In the genomic region with DNA sequence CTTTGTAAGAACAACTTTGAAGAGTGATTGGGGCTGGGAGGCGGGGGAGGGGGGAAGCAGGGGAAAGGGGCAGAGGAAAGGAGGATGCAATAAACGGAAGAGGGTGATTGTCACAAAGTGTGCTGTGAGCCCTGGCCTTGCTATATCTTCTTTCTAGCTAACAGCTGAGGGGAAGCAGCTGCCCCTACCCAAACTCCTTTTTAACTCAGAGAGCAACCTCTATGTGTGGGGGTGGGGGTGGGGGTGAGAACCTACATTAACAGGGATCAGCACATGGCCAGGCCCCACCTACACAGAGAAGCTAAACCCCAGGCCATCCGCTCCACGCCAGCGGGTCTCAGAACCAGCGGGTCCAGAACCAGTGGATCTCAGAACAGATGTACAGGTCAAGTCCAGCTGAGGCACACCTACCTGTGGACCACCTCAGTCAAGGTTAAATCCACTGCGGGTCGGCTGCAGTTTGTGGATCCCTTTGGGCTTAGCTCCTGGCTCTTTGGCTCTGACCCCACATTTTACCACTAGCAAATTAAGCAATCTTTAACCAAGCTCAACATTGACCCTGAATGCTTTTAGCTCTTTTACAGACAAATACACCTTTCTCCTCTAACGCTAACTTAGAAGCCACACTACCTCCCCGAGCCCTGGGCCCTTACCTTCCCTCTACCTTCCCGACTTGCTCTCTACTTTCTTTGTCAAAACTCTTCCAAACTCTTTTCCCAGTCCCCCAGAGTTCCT, we compare ENCODE assay signal across 21 mouse cellular contexts. TPM values are rescaled to one million over a fixed set of nuclear protein-coding genes. Genes with fewer than 3 reads are reported as not detected.
A peak's percentile ranks its signal among the peaks of the same experiment; 100 is the strongest.
DNase-seq lines count a peak whose midpoint lies in the region; ATAC-seq and TF ChIP-seq lines count a peak whose summit lies in the region.
"Had no signal": no experiment of that assay in that cellular context is flagged by ENCODE, and none has a peak within 500 bp of the region (broad histone marks: within the 10 kb centered on the region; RNA-seq: fewer than 3 reads in every experiment).

No protein-coding gene starts in this region.

- TF ChIP-seq CTCF in liver, adult 2 months (IDR thresholded peaks at IDR 0.05; ENCODE audit: low read depth, low read length), result no peak

- no peaks in the 10 kb centered on the region; the same call in 1 of the 2 replicates for H3K79me2 ChIP-seq in liver, adult 2 months (ENCODE audit: control insufficient read depth, insufficient read depth, low read length)

- no peaks in the 10 kb centered on the region for H3K27me3 ChIP-seq in hindbrain, embryonic 10.5 days (ENCODE audit: insufficient read depth, poor library complexity, severe bottlenecking)
- H3K27me3 ChIP-seq in hindbrain, embryonic 12.5 days, result no peaks in the 10 kb centered on the region
- H3K27me3 ChIP-seq in liver, adult 2 months (ENCODE audit: control insufficient read depth, insufficient read depth, low read length), result no peaks in the 10 kb centered on the region
- no peaks in the 10 kb centered on the region for H3K27me3 ChIP-seq in liver, embryonic 11.5 days (replicated peaks; ENCODE audit: control insufficient read depth, insufficient read depth, low read length)
- no peaks in the 10 kb centered on the region for H3K27me3 ChIP-seq in limb, embryonic 13.5 days
- H3K27me3 ChIP-seq: heart, embryonic 12.5 days; midbrain, embryonic 15.5 days had no signal

- ATAC-seq in hindbrain, embryonic 12.5 days (ENCODE audit: low FRiP score), result no peak
- ATAC-seq in liver, embryonic 11.5 days (replicated peaks; ENCODE audit: low FRiP score), result no peak
- ATAC-seq in limb, embryonic 13.5 days (ENCODE audit: low FRiP score, low read depth), result peak; percentile 70
- ATAC-seq: forebrain, embryonic 14.5 days; hindbrain, embryonic 16.5 days; intestine, embryonic 16.5 days; midbrain, embryonic 15.5 days had no signal

- H3K27ac ChIP-seq in hindbrain, embryonic 10.5 days, result 0 out of 2 replicates have a peak overlapping the region, but pooled peaks have one; percentile 9
- H3K27ac ChIP-seq in hindbrain, embryonic 12.5 days, result no peak overlapping the region
- H3K27ac ChIP-seq in liver, adult 2 months (replicated peaks; ENCODE audit: insufficient read depth, low read depth, low read length), result peak overlapping the region; percentile 11; the same call in 1 of the 2 replicates
- H3K27ac ChIP-seq in liver, embryonic 11.5 days (ENCODE audit: low read depth, low read length), result no peak overlapping the region
- H3K27ac ChIP-seq in brown adipose tissue, adult 24 weeks (replicated peaks; ENCODE audit: low read depth, low read length), result peak overlapping the region; percentile 65; the same call in 1 of the 2 replicates
- H3K27ac ChIP-seq in limb, embryonic 13.5 days, result no peak overlapping the region
- H3K27ac ChIP-seq: liver, embryonic 14.5 days; midbrain, embryonic 15.5 days had no signal

- H3K4me3 ChIP-seq in hindbrain, embryonic 10.5 days, result no peak overlapping the region
- no peak overlapping the region for H3K4me3 ChIP-seq in hindbrain, embryonic 12.5 days
- H3K4me3 ChIP-seq in liver, adult 2 months (ENCODE audit: insufficient read depth, low read depth, low read length), result no peak overlapping the region
- no peak overlapping the region for H3K4me3 ChIP-seq in liver, embryonic 11.5 days (ENCODE audit: low read depth, low read length)
- no peak overlapping the region for H3K4me3 ChIP-seq in brown adipose tissue, adult 24 weeks (ENCODE audit: insufficient read depth, low read depth, low read length)
- H3K4me3 ChIP-seq in limb, embryonic 13.5 days, result no peak overlapping the region
- H3K4me3 ChIP-seq: erythroblast, embryonic 14.5 days; heart, embryonic 12.5 days; megakaryocyte, embryonic 14.5 days; midbrain, embryonic 15.5 days had no signal

- H3K36me3 ChIP-seq in hindbrain, embryonic 10.5 days, result peaks cover 32% of the 10 kb centered on the region
- H3K36me3 ChIP-seq in hindbrain, embryonic 12.5 days, result peaks cover 5% of the 10 kb centered on the region; the same call in 1 of the 2 replicates
- peaks cover 30% of the 10 kb centered on the region for H3K36me3 ChIP-seq in liver, adult 2 months (ENCODE audit: control insufficient read depth, insufficient read depth, low read length)
- H3K36me3 ChIP-seq in liver, embryonic 11.5 days (ENCODE audit: control insufficient read depth, insufficient read depth, low read length), result peaks cover 12% of the 10 kb centered on the region
- peaks cover 52% of the 10 kb centered on the region for H3K36me3 ChIP-seq in limb, embryonic 13.5 days
- H3K36me3 ChIP-seq: midbrain, embryonic 15.5 days had no signal

- no peak for TF ChIP-seq POLR2A in liver, adult 2 months (IDR thresholded peaks at IDR 0.05; ENCODE audit: extremely low read depth, insufficient read depth, low read length)

- H3K9ac ChIP-seq in hindbrain, embryonic 12.5 days, result no peak overlapping the region
- no peak overlapping the region for H3K9ac ChIP-seq in liver, adult 2 months (ENCODE audit: low read depth, low read length)
- no peak overlapping the region for H3K9ac ChIP-seq in liver, embryonic 11.5 days (ENCODE audit: low read depth, low read length)
- H3K9ac ChIP-seq in limb, embryonic 13.5 days, result no peak overlapping the region
- H3K9ac ChIP-seq: heart, embryonic 12.5 days; liver, embryonic 14.5 days; midbrain, embryonic 15.5 days had no signal

- DNase-seq in hindbrain, embryonic 10.5 days (ENCODE audit: low spot score), result no peak
- DNase-seq in liver, adult 2 months (ENCODE audit: extremely low read depth, low read depth, low spot score), result peak; percentile 58
- DNase-seq in liver, embryonic 11.5 days (ENCODE audit: low spot score), result no peak
- DNase-seq in adrenal gland, postnatal 4 days (ENCODE audit: low spot score in 2 of 2), result no peak
- no peak for DNase-seq in embryo, embryonic 10.5 days (ENCODE audit: low spot score)
- DNase-seq: B cell, adult 2 months; cerebellum, postnatal 10 days; heart, postnatal 14 days; right cerebral cortex, postnatal 25 days; thymus, postnatal 36 days had no signal

- WGBS in hindbrain, embryonic 10.5 days, result 85% methylated on average over 11 of the region's 11 CpGs
- 88% methylated on average over 11 of the region's 11 CpGs for WGBS in hindbrain, embryonic 12.5 days
- WGBS in liver, adult 2 months, result 52% methylated on average over 11 of the region's 11 CpGs
- WGBS in liver, embryonic 11.5 days, result 74% methylated on average over 11 of the region's 11 CpGs
- 76% methylated on average over 11 of the region's 11 CpGs for WGBS in limb, embryonic 13.5 days

- H3K9me3 ChIP-seq in hindbrain, embryonic 10.5 days, result no peaks in the 10 kb centered on the region
- H3K9me3 ChIP-seq in hindbrain, embryonic 12.5 days (replicated peaks), result no peaks in the 10 kb centered on the region
- no peaks in the 10 kb centered on the region for H3K9me3 ChIP-seq in liver, embryonic 11.5 days (ENCODE audit: control insufficient read depth, low read length)
- no peaks in the 10 kb centered on the region for H3K9me3 ChIP-seq in limb, embryonic 13.5 days
- H3K9me3 ChIP-seq: heart, embryonic 12.5 days; megakaryocyte, embryonic 14.5 days; midbrain, embryonic 15.5 days had no signal

- H3K4me1 ChIP-seq in hindbrain, embryonic 10.5 days (replicated peaks), result peaks cover 24% of the 10 kb centered on the region
- H3K4me1 ChIP-seq in hindbrain, embryonic 12.5 days, result peaks cover 7% of the 10 kb centered on the region
- H3K4me1 ChIP-seq in liver, adult 2 months (ENCODE audit: control insufficient read depth, insufficient read depth, low read length), result 0 out of 2 replicates have a peak, but pooled peaks cover 5% of the 10 kb centered on the region
- peaks cover 3% of the 10 kb centered on the region for H3K4me1 ChIP-seq in liver, embryonic 11.5 days (replicated peaks; ENCODE audit: control insufficient read depth, insufficient read depth, low read length)
- peaks cover 7% of the 10 kb centered on the region for H3K4me1 ChIP-seq in brown adipose tissue, adult 24 weeks (ENCODE audit: control insufficient read depth, insufficient read depth, insufficient read length, low read length)
- peaks cover 4% of the 10 kb centered on the region; the same call in 1 of the 2 replicates for H3K4me1 ChIP-seq in limb, embryonic 13.5 days
- H3K4me1 ChIP-seq: megakaryocyte, embryonic 14.5 days had no signal

- H3K4me2 ChIP-seq in hindbrain, embryonic 12.5 days (replicated peaks), result no peak overlapping the region
- no peak overlapping the region for H3K4me2 ChIP-seq in liver, embryonic 11.5 days
- no peak overlapping the region for H3K4me2 ChIP-seq in limb, embryonic 13.5 days (replicated peaks)
- H3K4me2 ChIP-seq: heart, embryonic 12.5 days; midbrain, embryonic 15.5 days had no signal

RNA-seq across cellular contexts. Expression of gene Gns, which starts 47.0 kb away (rescaled TPM):
- 39.5 and 39.9 TPM in 2 replicates for polyA plus RNA-seq in hindbrain, embryonic 10.5 days (2016; fragmentation: Nextera tagmentation; extraction: Ambion mirVana)
- polyA plus RNA-seq in hindbrain, embryonic 12.5 days (2016; fragmentation: Nextera tagmentation; extraction: Ambion mirVana), result 50.8 and 54.1 TPM in 2 replicates
- 84.0 and 102 TPM in 2 replicates for total RNA-seq in liver, adult 2 months (2014; rRNA removed)
- polyA plus RNA-seq in liver, adult 2 months (2012; rRNA removed), result 65.7 and 78.4 TPM in 2 replicates
- polyA plus RNA-seq in liver, embryonic 11.5 days (2014; fragmentation: Nextera tagmentation; extraction: Ambion mirVana), result 31.2 and 31.6 TPM in 2 replicates
- 66.8 and 68.6 TPM in 2 replicates for polyA plus RNA-seq in brown adipose tissue, adult 24 weeks (2012; ENCODE audit: insufficient read depth, insufficient read length, missing spikeins)
- polyA plus RNA-seq in limb, embryonic 13.5 days (2015; fragmentation: Nextera tagmentation; extraction: Ambion mirVana), result 42.6 and 45.8 TPM in 2 replicates
- 100 to 1,000 TPM; 121 to 130 TPM for total RNA-seq in adrenal gland, postnatal 4 days (2021)

Comparison
In these comparisons a context has a peak if more than half of its experiments do, and no peak if none do; other contexts are left out.
1. H3K27ac ChIP-seq: peak in hindbrain, embryonic 10.5 days (single experiment), liver, adult 2 months (single experiment) and brown adipose tissue, adult 24 weeks (single experiment); none in hindbrain, embryonic 12.5 days (single experiment), liver, embryonic 11.5 days (single experiment) and limb, embryonic 13.5 days (single experiment).